Mouse (Mus musculus) kidney, embryonic 15.5 days (tissue): Measurements from ENCODE around the gene Gm3526. TPM values are rescaled to one million over a fixed set of nuclear protein-coding genes. Genes with fewer than 3 reads are reported as not detected.
"Not testable (repeated sequence)": the region's sequence is repeated elsewhere in the genome, so short reads cannot be mapped to it uniquely, and the experiment has no call there.

Experiments
- ATAC-seq: fragments of 200-750 bp; cut with Nextera tagmentation; replicated peaks from 2 replicates; pipeline ENCODE4 v1.8.0; 2017; ENCODE audit warnings: moderate TSS enrichment; ENCODE audit not compliant: low FRiP score
- H3K27ac ChIP-seq: fragments of 300-500 bp; sonication (generic); 2 replicates; pipeline ENCODE4 v1.5.1; 2015; ENCODE audit warnings: mild to moderate bottlenecking, inconsistent platforms
- H3K27me3 ChIP-seq: fragments of 300-500 bp; sonication (generic); 2 replicates; pipeline ENCODE4 v1.6.1; 2015; ENCODE audit warnings: inconsistent platforms
- H3K36me3 ChIP-seq: fragments of 300-500 bp; sonication (generic); 2 replicates; pipeline ENCODE4 v1.6.1; 2015; ENCODE audit warnings: inconsistent platforms
- H3K4me1 ChIP-seq: fragments of 300-500 bp; sonication (generic); 2 replicates; pipeline ENCODE4 v1.6.1; 2015; ENCODE audit warnings: inconsistent platforms
- H3K4me2 ChIP-seq: fragments of 300-500 bp; sonication (generic); 2 replicates; pipeline ENCODE4 v1.6.1; 2015; ENCODE audit warnings: moderate library complexity, mild to moderate bottlenecking, inconsistent platforms
- H3K4me3 ChIP-seq: fragments of 300-500 bp; sonication (generic); replicated peaks from 2 replicates; pipeline ENCODE4 v1.5.1; 2015; ENCODE audit warnings: mild to moderate bottlenecking, inconsistent platforms
- H3K9ac ChIP-seq: fragments of 300-500 bp; sonication (generic); 2 replicates; pipeline ENCODE4 v1.6.1; 2015; ENCODE audit warnings: mild to moderate bottlenecking, inconsistent platforms
- H3K9me3 ChIP-seq: fragments of 300-500 bp; sonication (generic); replicated peaks from 2 replicates; pipeline ENCODE4 v1.6.1; 2016; ENCODE audit warnings: inconsistent platforms
- WGBS: fragments of 180-500 bp; shearing (Covaris S2); methylation state at CpG from one replicate; pipeline ENCODE4 v1.1.7; 2015; ENCODE audit warnings: mixed read lengths; 5-methylcytosine and 5-hydroxymethylcytosine counted together
- polyA plus RNA-seq: library from polyadenylated mRNA; unstranded; fragments of >200 nt; fragmentation: Nextera tagmentation; extraction: Ambion mirVana; gene quantifications from 2 replicates; pipeline ENCODE4 v1.2.1, GENCODE M21; 2015

Gene Gm3526
- polyA plus RNA-seq: not detected in 2 replicates

- H3K4me2 ChIP-seq, H3K36me3 ChIP-seq, ATAC-seq, H3K9me3 ChIP-seq, H3K9ac ChIP-seq, H3K4me3 ChIP-seq, H3K27ac ChIP-seq, H3K4me1 ChIP-seq, H3K27me3 ChIP-seq: not testable (repeated sequence)
- WGBS: no CpG with 5 or more reads among the region's 1 CpGs
These were observed at the start of gene Gm3526 for GRCm38 (mm10) chr14:5260480-5260879. Gm3526 (minus strand) TSS chr14:5260580.

Other genes with a start within 250 kb of the Gm3526 start
- gene Gm3298, start 244.7 kb downstream of the Gm3526 start, polyA plus RNA-seq: not detected in 2 replicates
- not detected in 2 replicates for gene 4930555G01Rik, start 210.0 kb downstream of the Gm3526 start, polyA plus RNA-seq
- 0.29 and 0.44 TPM in 2 replicates for gene Gm8281, start 189.5 kb downstream of the Gm3526 start, polyA plus RNA-seq
- gene Gm8279, start 129.1 kb downstream of the Gm3526 start, polyA plus RNA-seq: not detected in 2 replicates
- gene Gm3317, start 96.0 kb downstream of the Gm3526 start, polyA plus RNA-seq: not detected in 2 replicates
- gene Gm8271, start 74.8 kb downstream of the Gm3526 start, polyA plus RNA-seq: not detected in 2 replicates
- not detected in 2 replicates for gene Gm3542, start 74.3 kb upstream of the Gm3526 start, polyA plus RNA-seq
- not detected in 2 replicates for gene Gm3500, start 128.5 kb upstream of the Gm3526 start, polyA plus RNA-seq
- 0.55 TPM in 1 of 2 replicates, not detected in the other for gene Gm3194, start 194.9 kb upstream of the Gm3526 start, polyA plus RNA-seq
- gene Gm8246, start 217.2 kb upstream of the Gm3526 start, polyA plus RNA-seq: not detected in 2 replicates
- gene Gm3187, start 223.6 kb upstream of the Gm3526 start, polyA plus RNA-seq: not detected in 2 replicates
- gene Gm3488, start 241.1 kb upstream of the Gm3526 start, polyA plus RNA-seq: 0.49 and 0.92 TPM in 2 replicates